Mouse (Mus musculus) ES-E14 (cell line): ENCODE data around the gene Plxdc1.

Experiments
- CHD2 ChIP-seq: IDR thresholded peaks from 2 replicates; pipeline ENCODE4 v1.6.1; 2014; ENCODE audit warnings: mild to moderate bottlenecking, low read depth, low read length, inconsistent platforms
- MAFK ChIP-seq: IDR thresholded peaks from 2 replicates; pipeline ENCODE4 v1.6.1; 2014; ENCODE audit warnings: mild to moderate bottlenecking, low read depth, low read length, inconsistent platforms; ENCODE audit not compliant: insufficient read depth

DNA sequence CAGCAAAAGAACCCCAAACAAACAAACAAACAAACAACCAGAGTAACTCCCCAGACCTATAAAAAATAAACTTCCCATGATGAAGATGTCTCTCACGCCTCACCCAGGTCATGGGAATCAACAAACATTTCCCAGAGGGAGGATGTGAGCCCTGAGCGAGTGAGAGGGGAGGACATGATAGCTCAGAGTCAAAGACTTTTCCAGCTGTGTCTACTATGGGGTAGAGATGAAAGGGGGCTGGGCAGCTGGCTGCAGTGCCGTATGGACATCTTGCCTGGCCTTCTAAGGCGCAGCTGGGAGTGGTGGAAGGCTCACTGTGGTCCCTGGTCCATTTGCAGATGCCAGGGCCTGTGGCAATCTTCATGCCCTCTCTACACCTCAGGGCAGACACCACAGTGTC, 57.3 kb downstream of the Plxdc1 start:
- TF ChIP-seq CHD2 (no peak), MAFK (no peak)
